Mouse (Mus musculus) spleen, adult 2 months (tissue): ENCODE measurements around the gene Dennd4b. TPM values are rescaled to one million over a fixed set of nuclear protein-coding genes. Genes with fewer than 3 reads are reported as not detected.

ENCODE experiments used
- DNase-seq, 2 experiments: peaks; one replicate each; pipeline versions ENCODE4 v3.0.0 to v3.0.0-alpha.2; 2012 to 2021; ENCODE audit warnings: low spot score in 2 of 2, low read depth in 1 of 2
- H3K27ac ChIP-seq: fragments of 200-500 bp; 2 replicates; pipeline ENCODE4 v1.5.1; 2012; ENCODE audit warnings: low read length, inconsistent platforms; ENCODE audit not compliant: insufficient read depth
- H3K27me3 ChIP-seq: fragments of 200-500 bp; 2 replicates; pipeline ENCODE4 v1.6.1; 2012; ENCODE audit warnings: mild to moderate bottlenecking, moderate library complexity, low read length, inconsistent platforms; ENCODE audit not compliant: control insufficient read depth, insufficient read depth
- H3K36me3 ChIP-seq: fragments of 200-500 bp; 2 replicates; pipeline ENCODE4 v1.6.1; 2012; ENCODE audit warnings: mild to moderate bottlenecking, low read length, inconsistent platforms; ENCODE audit not compliant: control insufficient read depth, insufficient read depth
- H3K4me1 ChIP-seq: fragments of 200-500 bp; 2 replicates; pipeline ENCODE4 v1.6.1; 2011; ENCODE audit warnings: inconsistent platforms; ENCODE audit not compliant: control insufficient read depth, insufficient read depth, insufficient read length
- H3K4me3 ChIP-seq: fragments of 200-500 bp; 2 replicates; pipeline ENCODE4 v1.5.1; 2011; ENCODE audit warnings: mild to moderate bottlenecking, inconsistent platforms; ENCODE audit not compliant: insufficient read depth, insufficient read length; ENCODE audit errors: extremely low read depth
- CTCF ChIP-seq: fragments of 200-500 bp; IDR thresholded peaks from 2 replicates; pipeline ENCODE4 v1.5.1; 2011; ENCODE audit warnings: mild to moderate bottlenecking, inconsistent platforms; ENCODE audit not compliant: insufficient read depth, insufficient read length, insufficient replicate concordance; ENCODE audit errors: extremely low read depth
- POLR2A ChIP-seq: fragments of 200-500 bp; IDR thresholded peaks from 2 replicates; pipeline ENCODE4 v1.6.1; 2011; ENCODE audit warnings: low read depth, low read length, inconsistent platforms
- WGBS: fragments of 180-500 bp; shearing (Covaris S2); methylation state at CpG from one replicate; pipeline ENCODE4 v1.1.7; 2018; 5-methylcytosine and 5-hydroxymethylcytosine counted together
- polyA plus RNA-seq: library from polyadenylated mRNA; depleted of rRNA; stranded (reverse); fragments of >200 nt; gene quantifications from 2 replicates; pipeline ENCODE4 v1.2.3, GENCODE M21; 2012

Dennd4b gene
- polyA plus RNA-seq, 1 experiment = 155 TPM

GRCm38 (mm10) chr3:90263121-90263771 lies 1.7 kb upstream of the Dennd4b start:
- H3K36me3 ChIP-seq = peaks cover 47% of the 10 kb centered on the region

GRCm38 (mm10) chr3:90264687-90265033 lies 325 bp upstream of the Dennd4b start:
- no peak for TF ChIP-seq CTCF
- peak; percentile 49; the same call in 1 of the 2 replicates for TF ChIP-seq POLR2A
- peaks cover 47% of the 10 kb centered on the region for H3K36me3 ChIP-seq
- peaks cover 23% of the 10 kb centered on the region; the same call in 1 of the 2 replicates for H3K4me1 ChIP-seq
- peak overlapping the region; percentile 98 for H3K27ac ChIP-seq
- peak overlapping the region; percentile 68; the same call in 1 of the 2 replicates for H3K4me3 ChIP-seq
- 8% methylated on average over 10 of the region's 10 CpGs for WGBS
- no peaks in the 10 kb centered on the region for H3K27me3 ChIP-seq
- peak in 1 of 2 experiments; percentile 81 for DNase-seq

More at GRCm38 (mm10) chr3:90263121-90263771, 1.7 kb upstream of the Dennd4b start:
- no peak for DNase-seq
- H3K27ac ChIP-seq = peak overlapping the region; percentile 48
- whole genome bisulfite sequencing = 91% methylated on average over 5 of the region's 5 CpGs
- TF ChIP-seq POLR2A (no peak), CTCF (no peak)
- no peak overlapping the region for H3K4me3 ChIP-seq
- no peaks in the 10 kb centered on the region for H3K27me3 ChIP-seq
- H3K4me1 ChIP-seq = peaks cover 23% of the 10 kb centered on the region; the same call in 1 of the 2 replicates

- H3K27me3 ChIP-seq = no peaks in the 10 kb centered on the region
- DNase-seq = peak; percentile 64 to 66
- TF ChIP-seq CTCF (no peak), POLR2A (peak; percentile 82)
- peak overlapping the region; percentile 70 for H3K4me3 ChIP-seq
- peak overlapping the region; percentile 99 for H3K27ac ChIP-seq
- 2% methylated on average over 16 of the region's 16 CpGs for WGBS
- H3K36me3 ChIP-seq = peaks cover 47% of the 10 kb centered on the region
- peaks cover 23% of the 10 kb centered on the region; the same call in 1 of the 2 replicates for H3K4me1 ChIP-seq
Measured at GRCm38 (mm10) chr3:90265932-90266741, 1.2 kb downstream of the Dennd4b start.

GRCm38 (mm10) chr3:90266901-90267775 lies 2.2 kb downstream of the Dennd4b start:
- no peak for TF ChIP-seq CTCF
- no peak for TF ChIP-seq POLR2A
- DNase-seq = no peak
- Histone ChIP-seq H3K27ac (peak overlapping the region; percentile 99; the same call in 1 of the 2 replicates), H3K36me3 (peaks cover 51% of the 10 kb centered on the region), H3K27me3 (no peaks in the 10 kb centered on the region), H3K4me3 (peak overlapping the region; percentile 70), H3K4me1 (peaks cover 23% of the 10 kb centered on the region; the same call in 1 of the 2 replicates)
- 58% methylated on average over 20 of the region's 20 CpGs for WGBS

GRCm38 (mm10) chr3:90268190-90268589 lies 3.2 kb downstream of the Dennd4b start:
- H3K4me3 ChIP-seq = no peak overlapping the region; the same call in 1 of the 2 replicates
- TF ChIP-seq CTCF (no peak), POLR2A (no peak)
- peaks cover 54% of the 10 kb centered on the region for H3K36me3 ChIP-seq
- H3K27ac ChIP-seq = no peak overlapping the region
- H3K4me1 ChIP-seq = peaks cover 18% of the 10 kb centered on the region; the same call in 1 of the 2 replicates
- WGBS = 93% methylated on average over 11 of the region's 11 CpGs
- H3K27me3 ChIP-seq = no peaks in the 10 kb centered on the region
- no peak for DNase-seq

GRCm38 (mm10) chr3:90268971-90269370 lies 4.0 kb downstream of the Dennd4b start:
- peaks cover 55% of the 10 kb centered on the region for H3K36me3 ChIP-seq
- H3K27me3 ChIP-seq = no peaks in the 10 kb centered on the region
- no peak for DNase-seq
- no peak overlapping the region for H3K4me3 ChIP-seq
- TF ChIP-seq CTCF = no peak
- H3K27ac ChIP-seq = no peak overlapping the region
- WGBS = 93% methylated on average over 16 of the region's 16 CpGs
- peaks cover 13% of the 10 kb centered on the region; the same call in 1 of the 2 replicates for H3K4me1 ChIP-seq
